Mouse (Mus musculus): Measurements from ENCODE around the gene Sat2. TPM values are rescaled to one million over a fixed set of nuclear protein-coding genes. Genes with fewer than 3 reads are reported as not detected.

Sat2 gene
- total and polyA plus RNA-seq, 3 experiments: 1.5 to 7.3 TPM; not detected in 1

GRCm38 (mm10) chr11:69580572-69581146, 41.2 kb upstream of the Sat2 start:
- Histone ChIP-seq H3K4me3 (ENCODE audit: low read depth, low read length) (peak overlapping the region; percentile 84), H3K27me3 (ENCODE audit: insufficient read depth, low read length) (no peaks in the 10 kb centered on the region), H3K9me3 (replicated peaks) (no peaks in the 10 kb centered on the region), H3K4me1 (ENCODE audit: insufficient read depth, low read depth, low read length) (peaks cover 71% of the 10 kb centered on the region), H3K36me3 (replicated peaks) (peaks cover 54% of the 10 kb centered on the region)
- ATAC-seq (ENCODE audit: extremely low read depth, insufficient number of reproducible peaks, low FRiP score, poor library complexity, severe bottlenecking) (no peak), DNase-seq (ENCODE audit: low spot score) (no peak)
- TF ChIP-seq GATA2 (IDR thresholded peaks at IDR 0.05; ENCODE audit: borderline replicate concordance, low read depth, low read length) (no peak), TAL1 (conservative IDR thresholded peaks at IDR 0.05; ENCODE audit: low read depth, low read length) (no peak), CTCF (IDR thresholded peaks at IDR 0.05; ENCODE audit: low read depth, low read length) (no peak), GATA1 (IDR thresholded peaks at IDR 0.05; ENCODE audit: borderline replicate concordance, low read length) (no peak)

- Histone ChIP-seq H3K36me3 (replicated peaks) (peaks cover 51% of the 10 kb centered on the region), H3K27me3 (ENCODE audit: insufficient read depth, low read length) (no peaks in the 10 kb centered on the region), H3K4me3 (ENCODE audit: low read depth, low read length) (peak overlapping the region; percentile 84), H3K4me1 (ENCODE audit: insufficient read depth, low read depth, low read length) (peaks cover 72% of the 10 kb centered on the region), H3K9me3 (replicated peaks) (no peaks in the 10 kb centered on the region)
- peak; percentile 80 for DNase-seq (ENCODE audit: low spot score)
- TF ChIP-seq GATA1 (IDR thresholded peaks at IDR 0.05; ENCODE audit: borderline replicate concordance, low read length) (no peak), TAL1 (conservative IDR thresholded peaks at IDR 0.05; ENCODE audit: low read depth, low read length) (no peak), CTCF (IDR thresholded peaks at IDR 0.05; ENCODE audit: low read depth, low read length) (no peak), POLR2AphosphoS5 (IDR thresholded peaks at IDR 0.05; ENCODE audit: insufficient replicate concordance, low read depth, low read length) (no peak), GATA2 (IDR thresholded peaks at IDR 0.05; ENCODE audit: borderline replicate concordance, low read depth, low read length) (no peak)
- no peak for ATAC-seq (ENCODE audit: extremely low read depth, insufficient number of reproducible peaks, low FRiP score, poor library complexity, severe bottlenecking)
These were observed 40.6 kb upstream of the Sat2 start for GRCm38 (mm10) chr11:69581147-69581688.

GRCm38 (mm10) chr11:69581814-69582213, 40.0 kb upstream of the Sat2 start:
- H3K27me3 ChIP-seq (ENCODE audit: insufficient read depth, low read length): no peaks in the 10 kb centered on the region
- peak overlapping the region; percentile 84 for H3K4me3 ChIP-seq (ENCODE audit: low read depth, low read length)
- H3K9me3 ChIP-seq (replicated peaks): no peaks in the 10 kb centered on the region
- peaks cover 52% of the 10 kb centered on the region for H3K36me3 ChIP-seq (replicated peaks)
- peaks cover 72% of the 10 kb centered on the region for H3K4me1 ChIP-seq (ENCODE audit: insufficient read depth, low read depth, low read length)
- DNase-seq (ENCODE audit: low spot score) (no peak), ATAC-seq (ENCODE audit: extremely low read depth, insufficient number of reproducible peaks, low FRiP score, poor library complexity, severe bottlenecking) (no peak)
- no peak for TF ChIP-seq GATA2 (IDR thresholded peaks at IDR 0.05; ENCODE audit: borderline replicate concordance, low read depth, low read length)
- TF ChIP-seq GATA1 (IDR thresholded peaks at IDR 0.05; ENCODE audit: borderline replicate concordance, low read length): no peak
- TF ChIP-seq POLR2AphosphoS5 (IDR thresholded peaks at IDR 0.05; ENCODE audit: insufficient replicate concordance, low read depth, low read length): no peak
- TF ChIP-seq CTCF (IDR thresholded peaks at IDR 0.05; ENCODE audit: low read depth, low read length): no peak
- TF ChIP-seq TAL1 (conservative IDR thresholded peaks at IDR 0.05; ENCODE audit: low read depth, low read length): no peak

GRCm38 (mm10) chr11:69582230-69582805, 39.5 kb upstream of the Sat2 start:
- TF ChIP-seq TAL1 (conservative IDR thresholded peaks at IDR 0.05; ENCODE audit: low read depth, low read length) (no peak), CTCF (IDR thresholded peaks at IDR 0.05; ENCODE audit: low read depth, low read length) (no peak), GATA2 (IDR thresholded peaks at IDR 0.05; ENCODE audit: borderline replicate concordance, low read depth, low read length) (no peak), POLR2AphosphoS5 (IDR thresholded peaks at IDR 0.05; ENCODE audit: insufficient replicate concordance, low read depth, low read length) (no peak), GATA1 (IDR thresholded peaks at IDR 0.05; ENCODE audit: borderline replicate concordance, low read length) (no peak)
- no peaks in the 10 kb centered on the region for H3K27me3 ChIP-seq (ENCODE audit: insufficient read depth, low read length)
- peaks cover 72% of the 10 kb centered on the region for H3K4me1 ChIP-seq (ENCODE audit: insufficient read depth, low read depth, low read length)
- DNase-seq (ENCODE audit: low spot score) (no peak), ATAC-seq (ENCODE audit: extremely low read depth, insufficient number of reproducible peaks, low FRiP score, poor library complexity, severe bottlenecking) (no peak)
- H3K4me3 ChIP-seq (ENCODE audit: low read depth, low read length): peak overlapping the region; percentile 84
- peaks cover 52% of the 10 kb centered on the region for H3K36me3 ChIP-seq (replicated peaks)
- no peaks in the 10 kb centered on the region for H3K9me3 ChIP-seq (replicated peaks)

- no peak for DNase-seq (ENCODE audit: low spot score)
- Histone ChIP-seq H3K4me3 (ENCODE audit: low read depth, low read length) (peak overlapping the region; percentile 62; the same call in 1 of the 2 replicates), H3K9me3 (replicated peaks) (no peaks in the 10 kb centered on the region), H3K27me3 (ENCODE audit: insufficient read depth, low read length) (no peaks in the 10 kb centered on the region), H3K4me1 (ENCODE audit: insufficient read depth, low read depth, low read length) (peaks cover 74% of the 10 kb centered on the region), H3K36me3 (replicated peaks) (peaks cover 61% of the 10 kb centered on the region)
- ATAC-seq (ENCODE audit: extremely low read depth, insufficient number of reproducible peaks, low FRiP score, poor library complexity, severe bottlenecking): no peak
- TF ChIP-seq GATA1 (IDR thresholded peaks at IDR 0.05; ENCODE audit: borderline replicate concordance, low read length) (no peak), TAL1 (conservative IDR thresholded peaks at IDR 0.05; ENCODE audit: low read depth, low read length) (no peak), GATA2 (IDR thresholded peaks at IDR 0.05; ENCODE audit: borderline replicate concordance, low read depth, low read length) (no peak), CTCF (IDR thresholded peaks at IDR 0.05; ENCODE audit: low read depth, low read length) (no peak), POLR2AphosphoS5 (IDR thresholded peaks at IDR 0.05; ENCODE audit: insufficient replicate concordance, low read depth, low read length) (no peak)
These were observed 37.8 kb upstream of the Sat2 start for GRCm38 (mm10) chr11:69584008-69584407.

- peaks cover 70% of the 10 kb centered on the region for H3K36me3 ChIP-seq (replicated peaks)
- no peaks in the 10 kb centered on the region for H3K27me3 ChIP-seq (ENCODE audit: insufficient read depth, low read length)
- DNase-seq (ENCODE audit: low spot score) (no peak), ATAC-seq (ENCODE audit: extremely low read depth, insufficient number of reproducible peaks, low FRiP score, poor library complexity, severe bottlenecking) (no peak)
- H3K4me3 ChIP-seq (ENCODE audit: low read depth, low read length): peak overlapping the region; percentile 62; the same call in 1 of the 2 replicates
- H3K4me1 ChIP-seq (ENCODE audit: insufficient read depth, low read depth, low read length): peaks cover 78% of the 10 kb centered on the region
- H3K9me3 ChIP-seq (replicated peaks): no peaks in the 10 kb centered on the region
- TF ChIP-seq GATA1 (IDR thresholded peaks at IDR 0.05; ENCODE audit: borderline replicate concordance, low read length) (no peak), TAL1 (conservative IDR thresholded peaks at IDR 0.05; ENCODE audit: low read depth, low read length) (no peak), POLR2AphosphoS5 (IDR thresholded peaks at IDR 0.05; ENCODE audit: insufficient replicate concordance, low read depth, low read length) (no peak), GATA2 (IDR thresholded peaks at IDR 0.05; ENCODE audit: borderline replicate concordance, low read depth, low read length) (no peak), CTCF (IDR thresholded peaks at IDR 0.05; ENCODE audit: low read depth, low read length) (no peak)
These were observed 36.9 kb upstream of the Sat2 start for GRCm38 (mm10) chr11:69584937-69585336.

Measured in G1E (cell line).